Mouse (Mus musculus) liver, adult 2 months (tissue): Measurements from ENCODE around the gene Sept9.

Experiments
- CTCF ChIP-seq: fragments of 200-500 bp; IDR thresholded peaks from 2 replicates; pipeline ENCODE4 v1.5.1; 2011; ENCODE audit warnings: low read depth, low read length, control low read depth
- POLR2A ChIP-seq: fragments of 200-500 bp; IDR thresholded peaks from 2 replicates; pipeline ENCODE4 v1.6.1; 2011; ENCODE audit warnings: low read length, control low read depth; ENCODE audit not compliant: insufficient read depth; ENCODE audit errors: extremely low read depth

DNA sequence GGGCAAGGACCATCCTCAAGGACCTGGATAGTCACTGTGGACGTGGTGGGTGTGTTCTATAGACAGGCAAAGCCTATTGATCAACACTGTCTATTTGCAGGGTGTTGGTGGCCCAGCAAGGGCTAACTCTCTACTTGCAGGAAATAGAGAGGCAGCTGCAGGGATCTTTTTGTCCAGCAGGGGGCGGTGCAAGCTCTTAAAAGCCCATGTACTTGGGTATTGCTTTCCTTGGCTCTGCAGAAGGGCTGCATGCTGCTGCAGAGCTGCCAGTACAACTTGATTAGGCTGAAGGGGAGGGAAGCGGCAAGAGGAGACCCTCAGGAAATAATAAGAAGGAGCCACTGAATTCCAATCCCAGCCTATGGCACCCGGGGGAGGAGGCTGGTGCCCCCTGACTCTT lies 38.7 kb downstream of the Sept9 start:
- peak; percentile 80 for TF ChIP-seq CTCF
- TF ChIP-seq POLR2A = no peak
